Mouse (Mus musculus) liver, embryonic 14.5 days (tissue): ENCODE data around the gene Gfod1. TPM values are rescaled to one million over a fixed set of nuclear protein-coding genes. Genes with fewer than 3 reads are reported as not detected.

Experiments
- ATAC-seq: fragments of 200-750 bp; cut with Nextera tagmentation; 2 replicates; pipeline ENCODE4 v1.8.0; 2017; ENCODE audit warnings: moderate number of reproducible peaks, mild to moderate bottlenecking, moderate library complexity; ENCODE audit not compliant: insufficient read depth
- DNase-seq, 3 experiments: peaks; one replicate each; pipeline ENCODE4 v3.0.0-alpha.2; 2012 to 2013; ENCODE audit warnings: low read depth in 3 of 3, low spot score in 3 of 3
- H3K27ac ChIP-seq: fragments of 300-500 bp; sonication (generic); 2 replicates; pipeline ENCODE4 v1.5.1; 2014; ENCODE audit warnings: moderate library complexity, mild to moderate bottlenecking, control low read depth, inconsistent platforms
- H3K27me3 ChIP-seq: fragments of 300-500 bp; sonication (generic); 2 replicates; pipeline ENCODE4 v1.6.1; 2014; ENCODE audit warnings: mild to moderate bottlenecking, low read length, moderate library complexity; ENCODE audit not compliant: control insufficient read depth, insufficient read depth
- H3K36me3 ChIP-seq: fragments of 300-500 bp; sonication (generic); replicated peaks from 2 replicates; pipeline ENCODE4 v1.6.1; 2014; ENCODE audit warnings: low read depth; ENCODE audit not compliant: control insufficient read depth, insufficient read depth
- H3K4me1 ChIP-seq, 2 experiments: fragments of 200-500 bp in 1 of 2; fragments of 300-500 bp in 1 of 2; sonication (generic) in 1 of 2; replicated peaks; 2 replicates each; pipeline ENCODE4 v1.6.1; 2012 to 2014; ENCODE audit warnings: antibody characterized with exemption in 1 of 2, inconsistent platforms in 1 of 2, low read length in 1 of 2; ENCODE audit not compliant: control insufficient read depth in 2 of 2, insufficient read depth in 2 of 2
- H3K4me2 ChIP-seq: fragments of 300-500 bp; sonication (generic); 2 replicates; pipeline ENCODE4 v1.6.1; 2014; ENCODE audit warnings: low read depth, mild to moderate bottlenecking, control low read depth, moderate library complexity
- H3K4me3 ChIP-seq, 2 experiments: fragments of 200-500 bp in 1 of 2; fragments of 300-500 bp in 1 of 2; sonication (generic) in 1 of 2; 2 replicates each; pipeline ENCODE4 v1.5.1; 2012 to 2014; ENCODE audit warnings: low read depth in 2 of 2, low read length in 2 of 2, mild to moderate bottlenecking in 2 of 2, control low read depth in 1 of 2, inconsistent platforms in 1 of 2, moderate library complexity in 1 of 2; ENCODE audit not compliant: insufficient read depth in 1 of 2
- H3K9ac ChIP-seq: fragments of 300-500 bp; sonication (generic); replicated peaks from 2 replicates; pipeline ENCODE4 v1.6.1; 2014; ENCODE audit warnings: mild to moderate bottlenecking, control low read depth, moderate library complexity
- H3K9me3 ChIP-seq: fragments of 300-500 bp; sonication (generic); 2 replicates; pipeline ENCODE4 v1.6.1; 2016; ENCODE audit warnings: low read length, mixed read lengths; ENCODE audit not compliant: control insufficient read depth
- CTCF ChIP-seq: IDR thresholded peaks from 2 replicates; pipeline ENCODE4 v1.5.1; 2016; ENCODE audit warnings: antibody characterized with exemption, low read depth, control low read depth
- EP300 ChIP-seq: IDR thresholded peaks from 2 replicates; pipeline ENCODE4 v1.6.1; 2016; ENCODE audit warnings: antibody characterized with exemption, low read depth
- WGBS: fragments of 180-500 bp; shearing (Covaris S2); extraction: QIAGEN DNeasy Blood & Tissue Kit; methylation state at CpG from one replicate; pipeline ENCODE4 v1.1.7; 2014; ENCODE audit not compliant: insufficient replicate concordance; 5-methylcytosine and 5-hydroxymethylcytosine counted together
- polyA plus RNA-seq, 2 experiments: library from polyadenylated mRNA; depleted of rRNA in 1 of 2; stranded (reverse) in 1 of 2; unstranded in 1 of 2; fragments of >200 nt; fragmentation: Nextera tagmentation in 1 of 2; extraction: Ambion mirVana in 1 of 2; gene quantifications; 2 replicates each; pipeline versions ENCODE4 v1.2.1 to v1.2.3; 2012 to 2014

The Gfod1 gene
- polyA plus RNA-seq, 2 experiments = 0.41 to 0.42 TPM

GRCm38 (mm10) chr13:43286836-43287235 lies 17.1 kb downstream of the Gfod1 start:
- TF ChIP-seq CTCF (no peak), EP300 (no peak)
- 55% methylated on average over 7 of the region's 7 CpGs for WGBS
- Histone ChIP-seq H3K4me2 (no peak overlapping the region), H3K27ac (no peak overlapping the region), H3K4me1 (no peaks in the 10 kb centered on the region), H3K4me3 (no peak overlapping the region), H3K27me3 (no peaks in the 10 kb centered on the region), H3K9ac (no peak overlapping the region), H3K9me3 (no peaks in the 10 kb centered on the region), H3K36me3 (no peaks in the 10 kb centered on the region)
- DNase-seq (no peak), ATAC-seq (no peak)

- Histone ChIP-seq H3K9me3 (no peaks in the 10 kb centered on the region), H3K9ac (no peak overlapping the region), H3K27me3 (no peaks in the 10 kb centered on the region), H3K27ac (no peak overlapping the region), H3K36me3 (no peaks in the 10 kb centered on the region), H3K4me1 (no peaks in the 10 kb centered on the region), H3K4me2 (no peak overlapping the region), H3K4me3 (no peak overlapping the region)
- DNase-seq (no peak), ATAC-seq (no peak)
- WGBS = 66% methylated on average over 4 of the region's 4 CpGs
- no peak for TF ChIP-seq CTCF
- TF ChIP-seq EP300 = no peak
These were observed 19.2 kb downstream of the Gfod1 start for GRCm38 (mm10) chr13:43284711-43285151.

- Histone ChIP-seq H3K9ac (no peak overlapping the region), H3K9me3 (no peaks in the 10 kb centered on the region), H3K27me3 (no peaks in the 10 kb centered on the region), H3K36me3 (no peaks in the 10 kb centered on the region), H3K4me3 (no peak overlapping the region), H3K27ac (no peak overlapping the region), H3K4me2 (no peak overlapping the region), H3K4me1 (peaks cover 0 to 2% of the 10 kb centered on the region in 2 experiments; a peak in 2 of 4 replicates)
- no peak for DNase-seq
- no peak for ATAC-seq
- no peak for TF ChIP-seq CTCF
- TF ChIP-seq EP300 = no peak
- 85% methylated on average over 14 of the region's 14 CpGs for WGBS
These were observed 30.1 kb downstream of the Gfod1 start for GRCm38 (mm10) chr13:43273906-43274305.

- 60% methylated on average over 13 of the region's 13 CpGs for WGBS
These were observed 31.5 kb downstream of the Gfod1 start for GRCm38 (mm10) chr13:43272303-43273135.

GRCm38 (mm10) chr13:43271481-43271880 lies 32.5 kb downstream of the Gfod1 start:
- peaks cover 0 to 6% of the 10 kb centered on the region in 2 experiments; a peak in 2 of 4 replicates for H3K4me1 ChIP-seq
- no peak overlapping the region for H3K9ac ChIP-seq
- H3K4me3 ChIP-seq = no peak overlapping the region
- no peak overlapping the region for H3K4me2 ChIP-seq
- no peak for ATAC-seq
- WGBS = 49% methylated on average over 9 of the region's 9 CpGs
- no peaks in the 10 kb centered on the region for H3K36me3 ChIP-seq
- H3K9me3 ChIP-seq = no peaks in the 10 kb centered on the region
- no peak for TF ChIP-seq CTCF
- no peak for TF ChIP-seq EP300
- no peak overlapping the region for H3K27ac ChIP-seq
- no peak for DNase-seq
- H3K27me3 ChIP-seq = no peaks in the 10 kb centered on the region; the same call in 1 of the 2 replicates

More at GRCm38 (mm10) chr13:43272303-43273135, 31.5 kb downstream of the Gfod1 start:
- TF ChIP-seq EP300 (no peak), CTCF (no peak)
- no peak overlapping the region for H3K4me3 ChIP-seq
- H3K27ac ChIP-seq = no peak overlapping the region
- no peak overlapping the region for H3K4me2 ChIP-seq
- no peak for ATAC-seq
- H3K36me3 ChIP-seq = no peaks in the 10 kb centered on the region
- no peaks in the 10 kb centered on the region for H3K9me3 ChIP-seq
- DNase-seq = no peak
- peaks cover 0 to 6% of the 10 kb centered on the region in 2 experiments; a peak in 2 of 4 replicates for H3K4me1 ChIP-seq
- no peaks in the 10 kb centered on the region; the same call in 1 of the 2 replicates for H3K27me3 ChIP-seq
- H3K9ac ChIP-seq = no peak overlapping the region
